Mouse (Mus musculus): ENCODE measurements around the gene Adra2a.

Adra2a gene

GRCm38 (mm10) chr19:54076362-54077349, 32.7 kb downstream of the Adra2a start:
- no peak for DNase-seq (ENCODE audit: low spot score in 2 of 2)

- no peak for DNase-seq (ENCODE audit: low spot score in 2 of 2)
These were observed 37.4 kb downstream of the Adra2a start for GRCm38 (mm10) chr19:54081303-54081702.

GRCm38 (mm10) chr19:54081716-54082165, 37.8 kb downstream of the Adra2a start:
- DNase-seq (ENCODE audit: low spot score in 2 of 2), result no peak

- no peak for DNase-seq (ENCODE audit: low spot score in 2 of 2)
These were observed 43.4 kb downstream of the Adra2a start for GRCm38 (mm10) chr19:54087319-54087718.

GRCm38 (mm10) chr19:54093599-54093998, 49.6 kb downstream of the Adra2a start:
- no peak for DNase-seq (ENCODE audit: low spot score in 2 of 2)

- DNase-seq (ENCODE audit: low spot score in 2 of 2), result no peak
These were observed 51.8 kb downstream of the Adra2a start for GRCm38 (mm10) chr19:54095716-54096115.

GRCm38 (mm10) chr19:54098367-54098766, 54.4 kb downstream of the Adra2a start:
- no peak for DNase-seq (ENCODE audit: low spot score in 2 of 2)

Data from spleen, postnatal 10 days (tissue).